Mouse (Mus musculus): ENCODE measurements at regions not wholly inside any gene's neighbourhood (a gene's known extent, or its start where the extent isn't known, plus 50 kb on each side); places are given as distances from the start of the nearest gene placed in this dataset.

DNA sequence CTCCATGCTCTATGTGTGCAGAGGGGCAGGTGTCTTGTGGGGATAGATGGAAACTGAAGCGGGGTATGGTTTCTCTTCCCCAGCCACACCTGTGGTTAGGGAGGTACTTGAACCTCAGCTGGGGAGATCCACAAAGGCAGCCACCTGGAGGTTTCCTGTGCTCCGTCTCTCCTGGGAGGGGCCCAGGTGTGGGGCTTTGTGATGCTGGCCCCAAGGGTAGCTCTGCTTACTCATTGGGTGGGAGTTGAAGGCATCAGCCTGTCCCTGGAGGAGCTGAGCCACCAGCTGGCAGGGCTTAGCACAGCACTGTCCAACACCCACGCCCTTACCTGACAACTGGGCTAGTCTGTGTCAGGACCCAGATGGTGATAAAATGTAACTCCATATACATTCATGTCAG lies 81.4 kb downstream of the Lhx2 start:
- no peak for DNase-seq (ENCODE audit: low spot score)

- DNase-seq (ENCODE audit: low spot score) = no peak
These were observed 83.3 kb downstream of the Lhx2 start for GRCm38 (mm10) chr2:38422406-38422805.

GRCm38 (mm10) chr2:38423886-38424277 lies 84.8 kb downstream of the Lhx2 start:
- DNase-seq (ENCODE audit: low spot score) = no peak

DNA sequence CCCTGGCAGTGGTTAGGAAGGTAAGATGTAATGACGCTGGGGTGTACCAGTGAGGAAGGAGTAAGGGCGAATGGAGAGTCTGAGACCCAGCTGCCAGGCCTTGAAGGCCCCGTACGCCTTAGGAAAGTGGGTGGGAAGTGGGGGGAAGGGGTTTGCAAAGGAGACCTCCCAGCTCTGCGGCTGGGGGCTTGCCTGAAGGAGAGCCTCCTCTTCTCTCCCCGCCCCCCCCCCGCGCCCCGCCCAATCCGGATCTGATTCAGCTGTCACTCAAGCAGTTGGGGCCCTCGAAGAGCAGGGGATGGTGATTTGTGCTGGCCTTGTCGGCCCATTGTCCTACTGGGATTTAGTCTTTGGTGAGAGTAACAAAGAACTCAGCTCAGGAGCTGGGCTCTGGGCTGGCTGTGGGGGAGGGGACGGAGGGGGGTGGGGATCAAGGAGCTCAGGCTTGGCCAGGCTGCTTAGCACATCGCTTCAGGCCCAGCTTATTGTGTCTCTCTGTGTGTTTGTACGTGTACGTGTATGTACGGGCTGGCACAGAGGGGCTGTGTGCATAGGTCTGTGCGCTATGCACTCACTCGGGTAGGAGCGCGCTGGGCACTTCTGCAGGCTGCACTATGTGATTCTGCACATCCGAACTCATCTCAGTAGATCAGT lies 85.3 kb downstream of the Lhx2 start:
- DNase-seq (ENCODE audit: low spot score) = no peak

DNA sequence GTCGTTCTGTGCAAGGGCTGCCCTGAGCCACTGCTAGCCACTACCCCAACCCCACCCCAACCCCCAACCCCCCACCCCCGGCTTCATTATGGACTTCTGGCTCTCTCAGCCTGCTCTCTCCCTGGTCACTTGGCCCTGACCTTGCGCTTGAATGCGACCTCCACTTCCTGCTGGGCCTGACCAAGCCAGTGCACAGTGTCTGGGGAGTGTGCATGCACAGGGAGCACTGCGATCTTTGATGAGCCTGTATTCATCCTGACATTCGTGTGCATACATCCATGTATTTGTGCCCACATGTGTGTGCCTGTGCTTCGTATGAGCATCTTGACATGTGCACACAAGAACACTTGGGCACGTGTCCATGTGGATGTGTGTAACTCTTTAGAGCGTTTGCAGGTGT lies 85.9 kb downstream of the Lhx2 start:
- DNase-seq (ENCODE audit: low spot score) = no peak

DNA sequence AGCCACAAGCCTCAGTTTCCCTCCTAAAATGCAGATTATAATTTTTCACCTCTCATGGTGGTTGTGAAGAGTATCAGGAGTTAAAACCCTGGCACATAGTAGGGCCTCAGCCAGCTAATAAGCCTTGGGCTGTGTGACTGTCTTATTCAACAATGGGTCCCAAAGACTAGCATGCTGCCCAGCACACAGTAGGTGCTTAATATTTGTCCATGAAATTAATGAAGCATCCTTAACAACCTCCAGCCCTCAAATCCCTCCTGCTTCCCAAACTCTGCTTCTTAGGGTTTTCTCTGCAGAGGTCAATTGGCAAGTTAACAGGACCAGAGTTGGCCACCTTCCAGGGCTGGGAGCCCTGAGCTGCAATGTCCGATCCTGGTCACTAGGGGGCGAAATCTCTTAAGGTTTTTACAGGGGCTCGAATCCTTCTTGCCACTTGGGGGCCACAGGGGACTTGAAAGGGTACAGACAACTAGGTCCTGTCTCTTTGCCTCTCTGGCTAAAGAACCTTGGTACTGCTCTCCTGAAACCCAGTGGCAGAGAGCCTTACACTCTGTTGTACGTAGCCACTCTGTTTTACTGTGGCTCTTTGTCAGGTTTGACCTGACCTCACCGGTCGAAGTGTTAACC lies 81.6 kb upstream of the Nek6 start:
- DNase-seq (ENCODE audit: low spot score) = peak; percentile 66

- DNase-seq (ENCODE audit: low spot score) = no peak
These were observed 79.9 kb upstream of the Nek6 start for GRCm38 (mm10) chr2:38431546-38431945.

DNA sequence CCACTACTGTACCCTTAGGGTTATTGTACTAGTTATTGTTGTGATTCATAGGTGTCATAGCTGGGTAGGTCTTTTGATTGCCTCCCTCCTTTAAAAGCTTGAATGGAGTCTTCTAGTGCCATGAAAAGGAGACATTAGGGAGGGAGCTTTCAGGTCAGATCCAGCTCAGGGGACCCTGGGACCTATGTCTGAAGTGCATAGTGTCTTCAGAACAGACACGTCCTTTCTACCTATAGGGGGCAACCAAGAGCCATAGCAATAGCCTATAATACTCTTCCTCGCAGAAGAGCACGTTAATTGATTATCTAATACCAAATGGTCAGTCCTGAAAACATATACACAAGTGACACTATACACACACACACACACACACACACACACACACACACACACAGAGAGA lies 77.7 kb upstream of the Nek6 start:
- DNase-seq (ENCODE audit: low spot score) = no peak

GRCm38 (mm10) chr2:38436701-38437100 lies 74.7 kb upstream of the Nek6 start:
- DNase-seq (ENCODE audit: low spot score) = no peak

DNA sequence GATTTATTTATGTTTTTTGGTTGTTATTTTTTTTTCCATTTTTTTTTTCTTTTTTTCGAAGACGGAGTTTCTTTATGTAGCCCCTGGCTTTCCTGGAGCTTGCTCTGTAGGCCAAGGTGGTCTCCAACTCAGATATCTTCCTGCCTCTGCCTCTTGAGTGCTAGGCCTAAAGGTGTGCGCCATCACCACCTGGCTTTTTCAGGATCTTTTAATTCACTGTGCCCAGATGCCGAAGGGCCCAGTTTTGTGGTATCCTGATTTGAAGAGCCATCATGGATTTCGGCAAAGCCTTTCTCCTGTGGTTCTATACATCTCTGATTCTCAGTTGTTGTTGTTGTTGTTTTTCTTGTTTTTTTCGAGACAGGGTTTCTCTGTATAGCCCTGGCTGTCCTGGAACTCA lies 72.3 kb upstream of the Nek6 start:
- DNase-seq (ENCODE audit: low spot score) = no peak

- DNase-seq (ENCODE audit: low spot score) = no peak
These were observed 71.5 kb upstream of the Nek6 start for GRCm38 (mm10) chr2:38439973-38440372.

GRCm38 (mm10) chr2:38449092-38449491 lies 62.4 kb upstream of the Nek6 start:
- no peak for DNase-seq (ENCODE audit: low spot score)

DNA sequence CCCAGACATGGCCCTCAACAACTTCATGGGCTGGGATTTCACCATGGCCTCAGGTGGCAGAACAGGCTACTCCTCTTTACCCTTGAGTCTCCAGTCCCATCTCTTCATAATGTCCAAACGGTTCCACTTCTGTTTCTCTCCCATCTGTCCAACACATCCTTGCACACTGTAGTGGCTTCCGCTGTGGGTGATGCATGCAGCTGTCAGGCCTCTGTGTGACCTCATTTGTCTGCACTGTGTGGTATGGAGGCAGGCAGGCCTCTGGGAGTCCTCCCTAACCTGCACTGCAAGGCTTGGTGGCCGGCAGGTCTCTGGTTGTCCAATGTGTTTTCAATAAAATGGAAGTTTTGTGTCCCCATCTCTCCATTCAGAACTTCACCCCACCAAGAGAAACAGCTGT lies 54.9 kb upstream of the Nek6 start:
- no peak for DNase-seq (ENCODE audit: low spot score)

DNA sequence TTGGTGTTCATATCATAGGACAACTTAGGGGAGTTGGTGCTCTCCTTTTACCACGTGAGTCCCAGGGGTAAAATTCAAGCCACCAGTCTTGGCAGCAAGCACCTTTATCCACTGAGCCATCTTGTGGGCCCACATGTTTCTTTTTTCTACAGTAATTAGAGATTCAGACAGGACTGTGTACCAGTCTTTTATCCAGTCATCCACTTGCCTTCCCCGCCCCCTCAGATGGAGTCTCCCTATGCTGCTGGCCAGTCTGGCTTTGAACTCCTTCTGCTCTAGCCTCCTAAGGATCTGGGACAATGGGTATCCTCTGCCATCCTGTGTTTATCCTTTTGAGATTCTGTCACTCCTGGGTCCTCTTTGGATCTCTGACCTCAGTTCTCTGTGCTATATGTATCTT lies 51.1 kb upstream of the Nek6 start:
- DNase-seq (ENCODE audit: low spot score) = no peak

DNA sequence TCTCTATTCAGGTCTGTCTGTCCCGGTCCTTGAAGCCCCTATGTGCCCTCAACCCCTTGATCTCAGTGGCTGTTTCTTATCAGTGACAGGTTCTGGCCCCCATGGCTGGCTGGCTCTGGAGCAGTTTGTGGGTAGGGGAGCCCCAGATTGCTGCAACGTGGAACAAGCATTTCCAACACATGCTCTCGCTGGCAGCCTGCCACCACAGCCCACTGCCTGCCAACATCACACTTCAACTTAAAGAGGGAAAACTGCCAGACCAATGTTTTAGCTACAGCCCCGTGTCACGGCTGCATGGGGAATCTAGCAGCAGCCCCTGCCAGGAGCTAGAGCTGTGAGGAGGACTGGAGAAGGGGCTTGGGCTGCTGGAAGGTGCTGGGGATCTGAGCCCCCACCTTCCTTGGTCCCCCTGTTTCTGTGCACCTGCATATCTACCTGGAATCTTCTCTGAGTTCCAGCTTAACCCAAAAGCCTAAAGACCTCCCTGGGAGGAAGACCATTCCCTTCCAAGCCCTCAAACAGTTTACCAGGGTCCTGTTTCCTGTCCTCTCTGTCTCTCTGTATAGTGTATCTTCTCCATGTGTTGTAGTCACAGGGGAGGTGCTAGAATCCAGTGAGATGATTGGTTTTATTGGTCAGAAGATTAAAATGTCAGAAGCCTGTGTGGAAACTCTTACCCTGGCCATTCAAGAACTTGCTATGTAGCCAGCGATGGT lies 50.5 kb upstream of the Nek6 start:
- DNase-seq (ENCODE audit: low spot score) = peak; percentile 49

All from left cerebral cortex, adult 11 months (tissue).